Mouse (Mus musculus) activated CD4-positive, CD25-positive, alpha-beta regulatory T cell, adult 9 weeks (primary cell): ENCODE measurements around the gene Angptl1. TPM values are rescaled to one million over a fixed set of nuclear protein-coding genes. Genes with fewer than 3 reads are reported as not detected.

Source experiments
- polyA plus RNA-seq: library from polyadenylated mRNA; unstranded; fragments of 100-300 nt; shearing (Covaris generic); gene quantifications from one replicate; pipeline ENCODE4 v1.2.1, GENCODE M21; 2017

The Angptl1 gene
- polyA plus RNA-seq = 0.42 TPM

DNA sequence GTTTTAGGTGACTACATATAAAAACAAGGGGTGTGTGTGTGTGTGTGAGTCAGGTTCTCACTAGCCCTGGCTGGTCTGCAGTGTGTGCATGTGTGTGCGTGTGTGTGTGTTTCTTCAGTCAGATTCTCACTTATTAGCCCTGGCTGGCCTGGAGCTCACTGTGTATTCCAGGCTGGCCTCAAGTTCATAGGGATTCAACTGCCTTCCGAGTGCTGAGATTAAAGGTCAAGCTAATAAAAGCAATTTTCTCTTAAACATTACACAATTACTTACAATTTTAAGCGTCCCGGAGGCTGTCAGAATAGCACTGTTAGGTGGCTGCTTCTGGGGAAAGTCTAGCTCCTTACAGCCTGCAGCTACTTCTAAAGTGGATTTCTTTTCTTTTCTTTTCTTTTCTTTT, at the start of gene Angptl1:
Gene Angptl1 (plus strand): TSS at position 386 of the 400 bp plus-strand sequence.

Other genes starting within 250 kb of the Angptl1 start
- gene Tor3a, start 164.2 kb upstream of the Angptl1 start, polyA plus RNA-seq = 55.1 TPM
- 16.2 TPM for gene Fam20b, start 119.5 kb upstream of the Angptl1 start, polyA plus RNA-seq
- 60.4 TPM for gene Ralgps2, start 101.1 kb downstream of the Angptl1 start, polyA plus RNA-seq